Mouse (Mus musculus): ENCODE measurements around the gene Rusc2. TPM values are rescaled to one million over a fixed set of nuclear protein-coding genes. Genes with fewer than 3 reads are reported as not detected.
A peak's percentile ranks its signal among the peaks of the same experiment; 100 is the strongest.

Gene Rusc2
- total RNA-seq, 4 experiments from 2014 or later, result 38.8 to 46.9 (median 43.2) TPM

GRCm38 (mm10) chr4:43417269-43418062 lies 35.7 kb downstream of the Rusc2 start:
- no peak for DNase-seq

- no peak for DNase-seq
These were observed 36.7 kb downstream of the Rusc2 start for GRCm38 (mm10) chr4:43418450-43418849.

- DNase-seq, result no peak
These were observed 37.3 kb downstream of the Rusc2 start for GRCm38 (mm10) chr4:43418973-43419656.

GRCm38 (mm10) chr4:43419801-43420281 lies 38.1 kb downstream of the Rusc2 start:
- DNase-seq, result no peak

GRCm38 (mm10) chr4:43420305-43420704 lies 38.5 kb downstream of the Rusc2 start:
- peak; percentile 71 for DNase-seq

GRCm38 (mm10) chr4:43421632-43422240 lies 40.0 kb downstream of the Rusc2 start:
- no peak for DNase-seq

- no peak for DNase-seq
These were observed 41.6 kb downstream of the Rusc2 start for GRCm38 (mm10) chr4:43423267-43423934.

GRCm38 (mm10) chr4:43424072-43424471 lies 42.3 kb downstream of the Rusc2 start:
- DNase-seq, result no peak

- DNase-seq, result no peak
These were observed 43.4 kb downstream of the Rusc2 start for GRCm38 (mm10) chr4:43425197-43425596.

GRCm38 (mm10) chr4:43425648-43426380 lies 44.0 kb downstream of the Rusc2 start:
- no peak for DNase-seq

- DNase-seq, result no peak
These were observed 44.7 kb downstream of the Rusc2 start for GRCm38 (mm10) chr4:43426487-43426886.

GRCm38 (mm10) chr4:43427501-43428179 lies 45.9 kb downstream of the Rusc2 start:
- DNase-seq, result no peak

- DNase-seq, result no peak
These were observed 46.5 kb downstream of the Rusc2 start for GRCm38 (mm10) chr4:43428180-43428861.

GRCm38 (mm10) chr4:43428946-43429345 lies 47.2 kb downstream of the Rusc2 start, which contains the start of gene Fam166b:
Gene Fam166b, minus strand, starts transcription at chr4:43429134.
- DNase-seq, result no peak

GRCm38 (mm10) chr4:43431690-43432089 lies 49.9 kb downstream of the Rusc2 start:
- peak; percentile 67 for DNase-seq

GRCm38 (mm10) chr4:43432832-43433231 lies 51.1 kb downstream of the Rusc2 start:
- no peak for DNase-seq

GRCm38 (mm10) chr4:43441639-43442038 lies 59.9 kb downstream of the Rusc2 start, which contains the start of gene Tesk1:
Gene Tesk1, plus strand, starts transcription at chr4:43441939.
- no peak for DNase-seq

- DNase-seq, result peak; percentile 99
These were observed 60.3 kb downstream of the Rusc2 start for GRCm38 (mm10) chr4:43442044-43442443.

- DNase-seq, result peak; percentile 61
These were observed 60.9 kb downstream of the Rusc2 start for GRCm38 (mm10) chr4:43442456-43443361.
